Mouse (Mus musculus): ENCODE results near the gene Pacrg. TPM values are rescaled to one million over a fixed set of nuclear protein-coding genes. Genes with fewer than 3 reads are reported as not detected.

The Pacrg gene
- polyA plus RNA-seq, 2 experiments from 2014 or later: not detected

DNA sequence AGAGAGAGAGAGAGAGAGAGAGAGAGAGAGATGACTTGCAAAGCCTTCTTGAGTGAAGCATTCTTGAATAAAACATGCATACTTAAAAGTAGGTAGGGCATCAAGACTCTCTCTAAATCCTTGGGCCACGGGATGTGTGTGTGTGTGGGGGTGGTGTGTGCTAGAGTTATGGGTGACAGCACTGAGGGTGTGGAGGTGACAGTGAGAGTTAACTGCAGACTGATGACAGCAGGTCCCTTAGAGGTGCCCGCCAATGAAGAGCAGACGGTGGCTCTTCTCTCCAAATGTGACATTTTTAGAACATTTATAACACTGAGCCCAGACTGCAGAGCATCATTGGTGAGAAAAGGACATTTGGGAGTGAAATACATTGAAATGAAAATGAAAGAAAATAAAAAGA is 220.2 kb downstream of the Pacrg start:
- ATAC-seq: no peak

DNA sequence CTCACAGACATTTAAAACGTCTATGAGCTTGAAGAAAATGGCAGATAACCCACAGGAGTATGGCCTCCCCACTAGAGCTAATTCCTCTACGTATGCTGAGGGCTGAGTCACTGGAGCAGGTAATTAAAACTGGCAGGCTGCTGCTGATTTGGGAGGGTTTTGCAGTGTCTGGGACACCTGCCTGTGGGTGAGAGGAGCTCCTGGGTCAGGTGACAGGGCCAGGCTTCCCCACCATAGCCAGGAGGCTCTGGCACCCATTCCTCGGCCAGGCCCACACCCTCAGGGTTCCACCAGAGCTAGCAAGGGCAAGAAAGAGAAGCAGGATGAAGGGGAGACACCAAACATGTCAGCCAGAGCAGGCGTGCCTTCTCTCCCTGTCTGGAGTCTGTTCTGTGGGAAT is 222.5 kb downstream of the Pacrg start:
- ATAC-seq: no peak

DNA sequence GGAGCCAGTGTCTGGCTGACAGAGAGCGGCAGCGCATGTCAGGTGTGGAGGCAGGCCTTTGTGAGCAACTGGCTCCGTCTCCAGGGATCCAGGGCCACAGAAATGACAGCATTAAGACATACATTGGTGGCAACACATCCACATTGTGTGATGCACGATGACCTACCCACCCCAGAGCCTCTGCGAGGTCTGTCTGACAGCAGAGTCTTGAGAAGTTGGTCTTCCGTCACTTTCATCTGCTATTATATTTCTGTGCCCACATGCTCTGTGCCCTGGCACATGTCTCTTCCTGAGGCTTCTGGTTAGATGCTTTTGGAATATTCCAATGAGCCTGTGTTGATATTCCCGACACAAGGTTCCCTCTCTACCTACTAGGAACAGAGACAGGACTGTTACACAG is 224.5 kb downstream of the Pacrg start:
- no peak for ATAC-seq

DNA sequence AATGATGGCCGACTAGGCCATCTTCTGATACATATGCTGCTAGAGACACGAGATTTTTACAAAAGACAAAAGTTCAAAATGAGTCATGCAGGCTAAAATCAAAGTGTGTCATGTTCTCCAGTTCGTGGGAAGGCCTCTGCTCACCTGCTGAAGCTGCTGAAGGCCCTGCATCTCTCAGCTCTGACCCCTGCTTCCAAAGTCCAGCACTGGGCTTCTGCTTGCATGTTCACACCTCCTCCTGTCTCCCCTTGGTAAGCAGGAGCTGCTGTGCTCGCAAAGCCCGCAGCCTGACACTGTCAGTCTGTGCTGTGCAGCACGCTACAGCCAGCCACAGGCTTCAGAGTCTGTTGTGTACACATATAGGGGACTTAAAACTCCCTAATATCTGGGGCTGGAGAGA is 225.4 kb downstream of the Pacrg start:
- no peak for ATAC-seq

DNA sequence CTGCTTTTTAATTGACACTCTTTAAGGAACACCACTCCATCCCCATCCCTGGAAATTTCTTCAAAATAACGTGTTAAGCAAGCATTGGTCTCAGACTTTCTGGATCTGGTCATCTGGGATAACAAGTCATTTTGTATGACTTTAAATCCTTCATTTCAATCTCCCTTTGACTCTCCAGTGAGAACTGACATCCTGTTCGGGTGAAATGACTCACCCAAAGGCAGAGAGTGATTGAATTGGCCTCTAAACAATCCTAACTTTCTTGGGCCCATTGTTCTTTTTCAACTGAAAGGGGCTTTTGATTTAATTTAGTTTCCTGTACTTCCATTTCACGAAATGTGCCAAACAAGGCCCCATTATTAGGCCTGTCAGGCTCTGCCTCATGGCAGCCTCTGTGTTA is 228.5 kb downstream of the Pacrg start:
- ATAC-seq: no peak

DNA sequence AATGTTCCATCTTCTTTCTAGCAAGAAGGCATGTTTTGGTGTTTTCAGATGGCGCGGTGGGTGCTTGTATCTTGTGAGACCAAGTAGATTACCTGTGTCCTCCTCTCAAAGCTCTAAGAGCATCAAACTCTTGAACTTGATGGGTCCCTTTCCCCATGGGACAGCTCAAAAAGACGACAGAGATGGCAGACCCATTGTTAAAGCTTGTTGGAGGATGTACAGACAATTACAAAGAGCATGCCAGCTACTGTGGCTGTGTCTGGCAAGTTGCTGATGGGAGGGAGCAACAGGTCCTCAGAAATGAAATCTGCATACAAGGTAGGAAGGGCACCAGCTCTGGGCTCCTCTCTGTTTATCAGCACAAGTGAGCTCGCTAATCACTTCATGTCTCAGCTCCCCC is 232.0 kb downstream of the Pacrg start:
- no peak for ATAC-seq

DNA sequence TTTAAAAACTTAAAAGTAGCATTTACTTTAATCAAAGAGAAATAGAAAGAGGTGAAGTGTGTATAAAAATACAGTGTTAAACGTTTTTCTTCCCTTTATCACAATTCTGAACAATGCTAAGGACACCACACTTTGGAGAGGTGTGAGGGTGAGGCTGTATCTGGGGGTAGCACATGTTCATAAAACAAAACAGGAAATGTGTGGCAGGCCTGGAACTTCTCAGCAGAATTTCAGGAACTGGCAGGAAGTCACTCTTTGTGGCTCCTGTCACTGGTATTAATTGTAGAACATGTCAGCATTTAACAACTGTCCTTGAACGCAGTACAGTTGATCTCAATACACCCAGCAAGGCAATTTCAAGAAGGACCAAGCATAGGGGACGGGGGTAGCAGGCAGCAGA is 234.0 kb downstream of the Pacrg start:
- no peak for ATAC-seq

DNA sequence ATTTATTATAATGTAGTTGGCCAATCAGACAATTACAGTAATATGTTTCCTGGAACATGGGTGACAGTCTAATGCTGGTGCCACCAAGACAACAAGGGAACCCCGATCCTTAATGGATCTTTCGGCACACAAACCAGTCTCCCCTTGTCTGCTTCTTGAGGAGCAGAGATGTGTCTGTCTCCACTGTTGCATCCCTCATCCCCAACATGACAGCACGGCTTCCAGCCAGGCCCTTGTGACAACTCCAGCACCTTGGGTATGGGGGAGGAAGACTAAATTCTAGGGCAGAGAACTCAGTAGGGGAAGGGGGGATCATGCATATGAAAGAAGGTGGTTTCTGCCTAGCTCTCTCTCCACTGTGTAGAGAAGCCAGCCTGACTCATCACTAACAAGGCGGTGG is 242.4 kb downstream of the Pacrg start:
- no peak for ATAC-seq

DNA sequence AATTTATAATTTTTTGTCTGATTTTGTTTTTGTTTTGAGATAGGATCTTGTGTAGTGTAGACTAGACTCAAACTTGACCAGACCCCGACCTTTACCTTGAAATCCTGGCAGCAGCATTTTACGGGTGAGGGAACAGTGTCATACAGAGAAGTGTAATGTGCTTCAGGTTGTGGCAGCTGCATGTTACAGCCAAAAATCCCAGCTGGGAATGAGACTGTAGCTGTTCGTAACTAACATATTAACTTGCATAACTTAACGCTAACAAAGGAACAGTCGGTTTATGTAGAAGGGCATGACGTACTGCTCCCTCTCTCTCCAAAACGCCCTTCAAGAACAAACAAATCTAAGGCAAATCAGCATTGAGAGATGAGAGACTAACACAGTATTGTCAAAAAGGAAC is 250.5 kb downstream of the Pacrg start:
- ATAC-seq: no peak

DNA sequence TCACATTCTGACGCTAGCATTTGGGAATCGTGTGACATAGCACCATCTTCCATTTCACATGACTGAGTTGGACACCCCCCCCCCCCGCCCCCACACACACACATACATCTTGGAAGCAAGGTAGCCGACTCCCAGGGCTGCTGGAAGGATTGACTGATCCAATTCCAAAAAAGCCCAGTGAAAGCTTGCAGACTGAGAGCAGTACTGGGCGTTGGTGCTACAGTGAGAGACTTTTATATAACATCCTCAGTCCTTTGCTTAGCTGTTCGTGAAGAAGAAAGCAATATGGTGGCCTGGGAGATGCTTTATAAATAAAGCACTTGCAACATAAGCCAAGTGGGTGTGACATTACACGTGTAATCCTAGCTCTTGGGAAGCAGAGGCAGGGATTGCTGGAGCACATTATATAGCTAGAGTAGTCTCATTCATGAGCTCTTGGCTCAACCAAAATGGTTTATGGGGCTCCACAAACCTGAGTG is 251.2 kb downstream of the Pacrg start:
- no peak for ATAC-seq

DNA sequence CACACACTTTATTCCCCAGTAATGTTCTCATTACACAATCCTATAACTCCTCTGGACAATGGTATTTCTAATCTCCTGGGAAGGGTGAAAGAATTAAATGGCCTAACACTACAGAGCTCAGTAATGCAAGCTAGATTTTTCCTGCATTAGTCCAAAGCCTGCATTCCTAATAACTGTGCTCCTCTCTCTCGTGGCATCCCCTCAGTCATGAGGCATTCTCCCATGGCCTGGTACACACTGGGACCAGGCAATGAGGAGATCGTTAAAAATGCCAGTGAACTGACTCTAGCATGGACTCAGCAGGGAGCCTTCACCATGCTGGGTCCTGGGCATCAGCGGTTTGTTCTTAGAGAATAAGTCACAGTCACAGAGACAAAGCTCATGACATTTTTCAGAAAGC is 256.8 kb downstream of the Pacrg start:
- no peak for ATAC-seq

DNA sequence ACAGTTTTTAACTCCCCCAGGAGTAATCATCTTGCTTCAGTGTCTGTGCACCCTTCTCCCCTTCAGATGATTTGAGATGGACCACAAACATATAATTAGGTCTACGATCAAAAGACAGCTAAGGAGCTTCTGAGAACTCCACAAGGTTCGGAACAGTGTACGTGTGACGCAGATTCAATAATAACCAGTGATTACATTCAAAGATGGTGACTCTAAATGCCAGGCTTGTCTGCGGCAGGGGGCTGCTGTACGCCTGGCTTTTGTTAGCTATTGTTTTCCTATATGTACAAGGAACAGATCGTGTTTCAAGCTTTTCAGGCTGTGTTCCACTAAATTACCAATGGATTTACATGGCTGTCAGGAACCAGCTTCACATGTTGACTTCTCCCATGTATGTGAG is 264.8 kb downstream of the Pacrg start:
- ATAC-seq: no peak

DNA sequence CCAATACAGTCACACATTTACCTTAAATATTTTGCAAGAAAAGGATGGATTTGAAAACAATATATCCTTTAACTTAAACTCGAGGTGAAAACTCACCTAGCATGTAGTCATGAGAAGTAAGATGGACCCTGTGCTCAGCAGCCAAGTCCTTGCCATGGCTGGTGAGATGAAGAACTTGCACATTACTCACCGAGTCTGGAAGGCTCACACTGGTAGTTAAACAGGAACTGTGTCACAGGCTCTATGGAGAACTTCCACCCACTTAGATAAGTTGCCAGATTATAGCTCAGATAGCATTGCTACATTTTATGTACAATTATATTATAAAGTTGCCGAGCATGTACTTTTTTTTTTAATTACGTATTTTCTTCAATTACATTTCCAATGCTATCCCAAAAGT is 267.7 kb downstream of the Pacrg start:
- no peak for ATAC-seq

DNA sequence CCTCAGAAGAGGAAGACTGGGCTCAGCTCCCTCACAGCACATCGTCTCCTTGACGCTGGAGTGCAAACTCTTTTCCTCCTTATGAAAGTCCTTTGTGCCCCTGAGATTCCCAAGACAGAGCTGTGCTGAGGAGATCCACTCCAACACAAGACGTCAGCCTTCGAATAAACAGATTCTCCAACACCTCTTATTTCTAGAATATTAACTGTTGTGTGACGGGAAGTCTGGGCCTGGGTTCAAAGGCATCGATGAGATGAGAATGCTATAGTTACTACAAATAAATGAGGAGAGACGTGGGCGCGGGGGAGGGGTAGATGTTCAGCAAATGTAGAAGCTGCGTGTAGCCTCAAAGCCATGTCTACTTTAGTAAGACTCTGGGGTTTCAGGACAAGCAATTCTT is 270.8 kb downstream of the Pacrg start:
- no peak for ATAC-seq

DNA sequence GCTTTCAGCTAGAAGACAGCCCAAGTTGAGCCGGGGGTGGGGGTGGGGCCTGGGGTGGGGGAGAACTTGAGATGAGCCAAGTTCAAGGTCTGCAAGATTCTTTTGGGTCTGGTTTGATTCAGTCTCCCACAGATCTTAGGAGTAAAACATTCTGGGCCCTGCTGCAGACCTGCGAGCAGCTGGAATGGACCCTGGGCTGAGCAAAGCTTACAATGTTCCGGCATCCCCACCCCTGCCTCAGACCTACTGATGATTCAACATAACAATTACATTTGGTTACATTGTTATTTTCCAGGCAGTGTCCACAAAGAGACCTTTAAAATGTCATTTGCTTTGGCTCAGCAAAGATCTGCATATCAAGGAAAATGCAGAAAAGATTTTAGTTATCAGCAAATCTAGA is 272.7 kb downstream of the Pacrg start:
- ATAC-seq: no peak

DNA sequence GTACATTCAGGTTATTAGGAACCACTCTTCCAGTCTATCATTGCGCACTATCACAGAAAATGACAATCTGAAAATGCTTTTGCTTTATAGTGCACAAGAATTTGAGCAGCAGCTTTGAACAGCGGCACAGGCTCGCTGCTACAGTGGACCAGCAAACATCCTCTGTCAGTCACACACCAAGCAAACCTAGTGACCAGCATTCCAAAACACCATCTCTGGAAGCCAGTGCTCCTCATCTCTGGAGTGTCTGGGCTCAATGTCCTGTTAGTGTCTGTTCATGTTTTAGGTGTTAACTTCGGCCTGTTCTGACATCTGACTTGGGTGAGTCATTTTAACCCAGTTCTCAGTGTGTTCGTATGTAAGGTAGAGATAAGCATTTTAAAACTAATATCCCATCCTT is 275.9 kb downstream of the Pacrg start:
- no peak for ATAC-seq

DNA sequence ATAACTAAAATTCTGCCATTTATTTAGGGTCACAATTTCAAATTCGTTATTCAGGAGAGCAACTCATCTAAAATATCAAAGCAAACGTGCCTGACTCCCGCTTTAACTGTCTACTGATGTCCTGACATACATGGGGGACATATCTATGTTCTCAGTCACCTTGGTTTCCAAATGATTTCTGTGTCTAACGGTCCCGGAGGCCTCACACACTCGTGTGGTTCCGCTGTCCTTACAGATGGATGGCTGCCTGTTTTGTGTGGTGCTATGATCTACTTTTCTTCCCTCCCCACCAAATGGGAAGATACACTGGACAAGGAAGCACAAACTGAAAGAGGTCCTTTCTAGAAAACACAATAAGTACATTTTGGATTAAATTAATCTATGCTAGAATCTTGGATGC is 277.2 kb downstream of the Pacrg start:
- ATAC-seq: no peak

DNA sequence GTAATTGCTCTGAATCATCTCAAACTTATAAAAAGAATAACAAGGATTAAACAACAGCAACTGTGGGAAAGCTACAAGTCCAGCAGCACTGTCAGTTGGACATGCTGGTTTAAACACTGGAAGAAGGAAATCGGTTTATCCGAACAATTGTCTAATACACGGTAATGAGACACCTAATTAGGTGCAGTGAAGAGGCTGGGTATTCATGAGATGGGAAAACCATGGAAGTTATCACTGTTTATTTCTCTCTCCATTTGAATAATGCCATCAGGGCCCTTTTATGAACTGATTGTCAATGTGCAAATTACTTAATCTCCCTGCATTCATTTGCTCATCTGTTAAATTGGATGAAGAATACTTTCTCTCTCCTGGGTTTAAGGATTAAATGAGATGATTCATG is 280.1 kb downstream of the Pacrg start:
- no peak for ATAC-seq

DNA sequence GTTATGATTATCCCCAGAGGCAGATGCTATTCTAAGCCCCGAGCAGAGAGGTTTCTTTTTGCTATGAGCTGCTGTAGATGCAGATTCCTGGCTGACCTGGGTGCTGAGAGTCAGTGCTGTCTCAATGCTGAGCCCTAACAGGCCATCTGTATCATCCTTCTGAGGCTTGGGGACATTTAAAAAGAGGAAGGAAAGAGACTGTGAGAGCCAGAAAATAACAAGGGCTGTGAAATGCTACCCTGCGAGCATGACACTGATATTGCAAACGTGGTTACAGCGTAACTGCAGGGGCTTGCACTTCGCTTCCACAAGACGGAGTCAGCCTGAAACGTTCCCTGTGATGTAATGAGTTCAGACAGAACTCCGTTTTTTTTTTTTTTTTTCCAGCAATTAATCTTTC is 281.4 kb downstream of the Pacrg start:
- ATAC-seq: no peak

DNA sequence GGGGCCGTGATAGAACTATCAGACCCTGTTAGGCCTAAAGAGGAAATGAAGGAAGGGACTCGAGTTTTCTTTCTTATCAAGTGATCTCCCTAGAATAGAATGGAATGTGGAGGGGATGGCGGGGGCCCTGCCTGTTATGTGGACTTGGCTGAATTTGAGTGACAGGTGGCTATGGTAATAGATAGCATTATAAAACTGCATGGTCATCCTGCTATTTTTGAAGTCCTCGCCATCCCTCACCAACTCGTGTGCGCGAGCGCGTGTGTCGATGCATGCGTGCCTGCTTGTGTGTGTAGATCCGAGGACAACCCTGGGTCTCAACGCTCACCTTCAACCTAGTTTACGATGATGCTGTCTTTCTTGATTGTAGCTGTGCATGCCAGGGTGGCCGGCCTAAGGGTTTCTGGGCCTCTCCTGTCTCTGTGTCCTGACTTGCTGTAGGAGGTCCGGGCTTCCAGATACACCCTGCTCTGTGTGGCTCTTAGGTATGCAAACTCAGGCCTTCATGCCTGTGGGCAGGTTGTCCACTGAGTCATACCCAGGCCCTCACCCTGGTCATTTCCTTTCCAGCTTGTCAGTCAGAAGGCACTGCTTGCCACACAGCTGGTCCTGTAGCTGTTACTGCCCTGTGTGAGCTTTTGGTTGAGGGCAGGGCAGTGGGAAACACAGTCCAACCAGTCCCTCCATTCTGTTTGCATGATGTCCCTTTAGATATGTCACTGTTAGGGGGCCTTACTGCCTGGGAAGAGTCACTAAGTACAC is 287.6 kb downstream of the Pacrg start:
- no peak for ATAC-seq

DNA sequence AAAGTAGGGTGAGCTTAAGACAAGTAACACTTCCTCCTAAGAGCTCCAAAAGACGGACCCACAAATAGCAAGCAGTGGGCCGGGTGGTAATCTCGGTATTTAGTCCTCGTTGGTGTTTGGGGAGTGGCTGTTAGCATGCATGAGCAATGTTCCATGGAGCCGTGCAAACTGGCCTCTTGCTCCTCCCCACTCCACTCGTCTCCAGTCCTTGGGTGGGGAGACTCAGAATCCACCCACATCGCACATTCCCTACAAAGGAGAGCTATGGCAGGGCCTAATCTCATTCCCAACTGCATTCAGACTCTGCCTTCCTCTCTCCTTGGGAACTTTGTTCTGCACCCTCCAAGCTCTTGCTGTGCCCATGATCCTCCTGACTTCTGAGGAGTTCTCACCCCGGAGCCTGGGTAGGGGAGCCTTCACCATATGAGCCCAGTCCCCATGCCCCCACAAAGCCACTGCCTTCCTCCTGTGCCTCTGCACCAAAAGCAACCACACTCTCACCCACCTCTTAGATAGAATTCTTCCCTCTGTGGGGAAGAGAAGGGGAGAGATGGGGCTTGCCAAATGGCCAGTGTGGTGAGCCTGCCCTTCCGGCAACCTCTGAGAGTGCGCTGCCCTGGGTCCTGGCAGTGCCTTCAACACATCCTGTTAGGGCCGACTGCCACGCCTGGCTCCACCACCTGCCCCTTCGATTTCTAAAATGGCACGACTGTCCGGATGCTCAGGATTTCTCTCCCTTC is 289.2 kb downstream of the Pacrg start:
- no peak for ATAC-seq

DNA sequence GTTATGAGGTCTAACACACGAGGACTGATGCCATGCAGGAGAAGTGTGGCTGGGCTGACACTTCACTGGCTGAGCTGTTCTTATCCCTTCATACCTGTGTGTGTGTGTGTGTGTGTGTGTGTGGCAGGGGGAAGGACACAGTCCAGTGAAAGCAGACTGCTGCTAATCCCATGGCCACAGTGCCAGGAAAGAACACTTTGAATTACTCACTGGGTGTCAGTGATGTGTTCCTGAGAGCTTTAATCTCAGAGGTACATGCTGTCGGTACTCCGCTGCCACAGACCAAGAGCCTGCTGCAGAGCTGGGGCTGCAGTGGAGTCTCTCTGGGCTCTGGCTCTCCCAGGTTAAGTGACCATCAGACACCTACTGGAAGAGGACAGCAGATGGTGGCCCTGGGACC is 290.3 kb downstream of the Pacrg start:
- ATAC-seq: no peak

DNA sequence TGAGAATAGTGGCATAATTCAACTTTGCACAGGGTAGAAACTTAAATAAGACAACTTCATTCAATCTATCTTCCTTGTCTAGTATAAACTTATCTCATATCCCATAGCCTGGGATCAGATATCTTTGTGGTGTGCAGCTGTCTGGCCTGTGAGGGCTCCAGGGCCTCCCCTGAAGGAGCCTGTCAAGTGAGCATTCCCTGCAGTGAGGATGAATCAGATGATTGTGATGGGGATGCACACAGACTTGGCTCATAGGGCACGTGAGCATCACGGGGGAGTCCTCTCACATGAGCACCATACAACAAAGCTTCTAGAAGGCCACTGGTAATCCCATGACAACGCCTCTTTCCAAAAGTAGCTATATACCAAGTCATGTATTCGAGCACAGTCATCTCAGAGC is 291.1 kb downstream of the Pacrg start:
- ATAC-seq: no peak

DNA sequence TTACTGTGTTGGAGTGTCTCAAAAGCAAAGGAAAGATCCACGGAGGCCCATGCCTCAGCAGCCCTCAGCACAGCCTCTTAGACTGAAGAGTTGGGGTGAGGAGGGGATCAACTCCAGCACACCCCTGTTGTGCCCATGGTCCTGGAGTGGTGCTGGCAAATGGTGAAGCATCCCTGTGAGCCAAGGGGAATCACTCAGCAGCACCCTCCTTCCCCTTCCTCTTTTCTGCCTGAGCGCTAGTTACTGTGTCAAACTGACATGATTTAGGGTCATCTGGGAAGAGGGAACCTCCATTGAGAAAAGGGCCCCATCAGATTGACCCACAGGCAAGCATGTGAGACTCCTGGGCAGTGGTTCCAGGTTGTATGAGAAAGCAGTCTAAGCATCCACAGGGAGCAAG is 299.3 kb downstream of the Pacrg start:
- no peak for ATAC-seq

DNA sequence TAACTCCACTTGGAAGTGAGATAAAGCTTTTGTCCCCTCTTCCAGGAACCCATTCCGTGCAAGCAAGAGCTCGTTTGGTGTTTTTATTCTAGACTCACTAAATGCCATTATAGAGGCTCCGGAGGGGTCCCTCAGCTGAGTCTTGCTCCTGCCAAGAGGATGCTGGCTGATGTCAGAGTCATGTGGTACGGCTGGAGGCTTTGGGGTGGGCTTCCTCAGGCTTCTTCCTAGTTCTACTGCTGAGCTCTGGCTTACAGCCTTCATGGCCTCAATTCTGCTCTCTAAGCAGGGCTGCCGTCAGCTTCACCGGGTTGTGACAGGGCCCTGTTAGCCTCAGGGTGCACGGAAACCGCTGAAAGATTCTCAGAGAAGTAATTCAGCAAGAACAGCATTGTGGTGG is 305.9 kb downstream of the Pacrg start:
- no peak for ATAC-seq
